Mouse (Mus musculus): ENCODE results near the gene Zfp553. TPM values are rescaled to one million over a fixed set of nuclear protein-coding genes. Genes with fewer than 3 reads are reported as not detected.
A peak's percentile ranks its signal among the peaks of the same experiment; 100 is the strongest.

The Zfp553 gene
- 25.0 TPM in 2 replicates for polyA plus RNA-seq (2014; fragmentation: Nextera tagmentation; extraction: Ambion mirVana)

DNA sequence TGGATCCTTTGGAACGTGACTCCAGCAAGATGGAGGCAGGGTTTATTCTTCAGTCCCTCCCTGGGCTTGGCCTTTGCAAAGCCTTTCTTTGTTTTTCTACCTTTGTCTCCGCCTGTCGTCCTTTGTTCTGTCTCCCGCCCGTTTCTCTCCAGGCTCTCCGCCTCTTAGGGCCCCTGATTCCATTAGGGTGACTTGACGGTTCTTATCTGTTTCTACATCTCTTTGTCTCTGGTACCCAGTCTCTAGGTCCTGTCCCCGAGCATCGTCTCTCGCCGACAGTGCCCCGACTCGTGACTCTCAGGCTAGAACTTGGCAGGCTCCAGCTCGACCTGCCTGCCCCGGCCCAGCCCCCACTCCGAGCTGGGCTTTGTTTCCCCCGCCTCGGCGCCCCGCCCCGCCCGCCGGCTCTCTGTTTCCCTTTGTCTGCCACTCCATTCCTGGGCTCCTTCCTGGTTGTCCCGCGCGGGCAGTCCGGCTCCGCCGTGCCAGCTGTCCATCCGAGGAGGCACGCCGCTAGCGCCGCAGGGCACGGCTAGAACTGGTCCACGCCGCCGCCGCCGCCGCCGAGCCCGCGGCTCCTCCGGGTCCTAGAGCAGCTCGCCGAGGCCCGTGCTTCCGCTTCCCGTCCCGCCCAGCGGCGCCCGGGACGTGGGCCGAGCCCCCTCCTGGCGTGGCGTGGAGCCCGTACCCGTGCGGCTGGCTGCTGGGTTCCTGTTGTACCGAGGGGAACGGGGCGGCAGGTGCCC, at the start of gene Zfp553, which contains the start of gene Sept1:
Gene Zfp553 (plus strand): TSS at position 440 of the 746 bp plus-strand sequence.
Gene Sept1 (minus strand): TSS at position 509 of the 746 bp plus-strand sequence.
- DNase-seq (ENCODE audit: low spot score): peak; percentile 86
- Histone ChIP-seq H3K9me3 (ENCODE audit: control insufficient read depth, low read length) (no peaks in the 10 kb centered on the region), H3K4me3 (replicated peaks; ENCODE audit: low read length) (peak within 1 kb of the TSS; percentile 83), H3K9ac (peak within 1 kb of the TSS; percentile 96), H3K27ac (peak within 1 kb of the TSS; percentile 98), H3K4me1 (replicated peaks; ENCODE audit: control insufficient read depth, insufficient read depth, low read length) (peaks cover 33% of the 10 kb centered on the region), H3K27me3 (ENCODE audit: control insufficient read depth, insufficient read depth, low read length) (no peaks in the 10 kb centered on the region), H3K4me2 (replicated peaks) (peak within 1 kb of the TSS; percentile 60), H3K36me3 (replicated peaks; ENCODE audit: control insufficient read depth, insufficient read depth) (peaks cover 32% of the 10 kb centered on the region)
- peak; percentile 91 for ATAC-seq (ENCODE audit: low FRiP score)
- under 1% methylated on average over 64 of the region's 64 CpGs for WGBS

DNA sequence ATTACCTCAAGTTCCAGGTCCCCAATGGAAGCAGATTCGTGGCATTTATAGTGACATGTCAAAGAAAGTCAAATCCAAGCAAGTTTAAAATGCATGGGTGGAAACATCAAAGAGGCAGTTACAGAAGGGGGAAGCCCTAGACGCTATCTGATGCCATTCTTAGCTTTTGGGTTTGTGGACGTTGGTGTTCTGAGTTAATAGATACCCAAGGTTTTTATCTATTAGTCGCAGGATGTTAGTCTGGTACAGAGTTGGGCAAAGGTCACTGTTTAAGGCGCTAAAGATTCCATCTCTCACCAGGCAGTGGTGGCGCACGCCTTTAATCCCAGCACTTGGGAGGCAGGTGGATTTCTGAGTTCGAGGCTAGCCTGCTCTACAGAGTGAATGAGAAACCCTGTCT, 49.5 kb upstream of the Zfp553 start:
- Histone ChIP-seq H3K9me3 (ENCODE audit: control insufficient read depth, low read length) (no peaks in the 10 kb centered on the region), H3K4me2 (replicated peaks) (no peak overlapping the region), H3K4me3 (replicated peaks; ENCODE audit: low read length) (no peak overlapping the region), H3K4me1 (replicated peaks; ENCODE audit: control insufficient read depth, insufficient read depth, low read length) (no peaks in the 10 kb centered on the region), H3K27me3 (ENCODE audit: control insufficient read depth, insufficient read depth, low read length) (no peaks in the 10 kb centered on the region), H3K36me3 (replicated peaks; ENCODE audit: control insufficient read depth, insufficient read depth) (no peaks in the 10 kb centered on the region), H3K27ac (no peak overlapping the region), H3K9ac (no peak overlapping the region)
- ATAC-seq (ENCODE audit: low FRiP score): no peak
- 85% methylated on average over 8 of the region's 8 CpGs for WGBS
- no peak for DNase-seq (ENCODE audit: low spot score)

DNA sequence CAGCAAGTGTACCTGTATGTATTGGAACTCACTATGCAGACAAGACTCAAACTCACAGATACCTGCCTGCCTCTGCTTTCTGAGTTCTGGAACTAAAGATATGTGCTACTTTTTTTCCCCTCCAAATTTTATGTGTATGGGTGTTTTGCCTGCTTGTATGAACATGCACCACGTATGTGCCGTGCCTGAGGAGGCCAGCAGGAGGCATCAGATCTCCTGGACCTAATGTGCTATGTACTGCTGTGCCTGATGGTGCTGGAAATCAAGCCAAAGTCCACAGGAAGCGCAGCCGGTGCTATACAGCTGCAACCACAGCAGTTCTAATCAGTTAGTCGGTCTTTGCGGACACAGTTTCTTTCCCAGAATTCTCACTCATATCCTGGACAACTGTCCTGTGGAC, 49.0 kb upstream of the Zfp553 start:
- WGBS: 81% methylated on average over 6 of the region's 6 CpGs
- no peaks in the 10 kb centered on the region for H3K27me3 ChIP-seq (ENCODE audit: control insufficient read depth, insufficient read depth, low read length)
- no peak for ATAC-seq (ENCODE audit: low FRiP score)
- no peaks in the 10 kb centered on the region for H3K36me3 ChIP-seq (replicated peaks; ENCODE audit: control insufficient read depth, insufficient read depth)
- no peak overlapping the region for H3K9ac ChIP-seq
- H3K27ac ChIP-seq: no peak overlapping the region
- no peak overlapping the region for H3K4me3 ChIP-seq (replicated peaks; ENCODE audit: low read length)
- H3K4me2 ChIP-seq (replicated peaks): no peak overlapping the region
- DNase-seq (ENCODE audit: low spot score): no peak
- H3K9me3 ChIP-seq (ENCODE audit: control insufficient read depth, low read length): no peaks in the 10 kb centered on the region
- no peaks in the 10 kb centered on the region for H3K4me1 ChIP-seq (replicated peaks; ENCODE audit: control insufficient read depth, insufficient read depth, low read length)

DNA sequence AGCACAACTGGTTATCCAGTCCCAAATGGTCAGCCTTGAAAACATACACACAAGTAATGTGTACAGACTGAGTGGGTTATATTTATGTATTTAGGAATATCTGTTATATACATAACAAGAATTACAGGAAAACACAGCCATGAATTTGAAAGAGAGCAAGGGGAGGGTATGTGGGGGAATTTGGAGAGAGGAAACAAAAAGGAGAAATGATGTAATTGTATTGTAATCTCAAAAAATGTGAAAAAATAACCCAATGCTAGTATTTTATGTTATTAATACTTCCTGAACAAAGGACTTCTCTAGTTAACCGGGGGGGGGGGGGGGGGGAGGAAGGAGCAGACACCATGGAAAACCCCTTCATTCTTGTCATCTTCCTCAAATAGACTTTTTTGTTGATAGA, 48.1 kb upstream of the Zfp553 start:
- no peaks in the 10 kb centered on the region for H3K36me3 ChIP-seq (replicated peaks; ENCODE audit: control insufficient read depth, insufficient read depth)
- H3K4me2 ChIP-seq (replicated peaks): no peak overlapping the region
- H3K27ac ChIP-seq: no peak overlapping the region
- DNase-seq (ENCODE audit: low spot score): no peak
- no peaks in the 10 kb centered on the region for H3K27me3 ChIP-seq (ENCODE audit: control insufficient read depth, insufficient read depth, low read length)
- 57% methylated on average over 1 of the region's 1 CpGs for WGBS
- H3K4me3 ChIP-seq (replicated peaks; ENCODE audit: low read length): no peak overlapping the region
- no peak overlapping the region for H3K9ac ChIP-seq
- no peaks in the 10 kb centered on the region for H3K9me3 ChIP-seq (ENCODE audit: control insufficient read depth, low read length)
- H3K4me1 ChIP-seq (replicated peaks; ENCODE audit: control insufficient read depth, insufficient read depth, low read length): no peaks in the 10 kb centered on the region
- no peak for ATAC-seq (ENCODE audit: low FRiP score)

DNA sequence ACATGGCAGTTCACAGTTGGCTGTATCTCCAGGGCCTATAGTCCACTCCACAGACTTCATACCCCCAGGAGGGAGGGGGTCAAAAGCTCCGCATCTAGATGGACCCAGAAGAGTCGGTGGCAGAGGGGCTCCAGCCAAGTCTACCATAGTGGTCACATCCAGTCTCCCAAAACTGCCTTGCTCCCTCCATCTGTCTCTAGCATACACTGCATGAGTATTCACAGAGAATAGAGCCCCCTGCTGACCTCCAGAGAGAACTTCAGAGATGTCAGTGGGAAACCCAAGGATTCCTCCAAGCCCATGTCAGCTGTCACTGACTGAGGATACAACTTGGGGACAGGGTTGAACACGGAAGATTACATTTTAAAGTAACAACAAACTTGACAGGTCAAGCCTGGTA, 47.3 kb upstream of the Zfp553 start:
- 78% methylated on average over 3 of the region's 3 CpGs for WGBS
- Histone ChIP-seq H3K36me3 (replicated peaks; ENCODE audit: control insufficient read depth, insufficient read depth) (no peaks in the 10 kb centered on the region), H3K9ac (no peak overlapping the region), H3K4me3 (replicated peaks; ENCODE audit: low read length) (no peak overlapping the region), H3K4me1 (replicated peaks; ENCODE audit: control insufficient read depth, insufficient read depth, low read length) (no peaks in the 10 kb centered on the region), H3K27ac (no peak overlapping the region), H3K27me3 (ENCODE audit: control insufficient read depth, insufficient read depth, low read length) (no peaks in the 10 kb centered on the region), H3K4me2 (replicated peaks) (no peak overlapping the region), H3K9me3 (ENCODE audit: control insufficient read depth, low read length) (no peaks in the 10 kb centered on the region)
- ATAC-seq (ENCODE audit: low FRiP score): no peak
- no peak for DNase-seq (ENCODE audit: low spot score)

DNA sequence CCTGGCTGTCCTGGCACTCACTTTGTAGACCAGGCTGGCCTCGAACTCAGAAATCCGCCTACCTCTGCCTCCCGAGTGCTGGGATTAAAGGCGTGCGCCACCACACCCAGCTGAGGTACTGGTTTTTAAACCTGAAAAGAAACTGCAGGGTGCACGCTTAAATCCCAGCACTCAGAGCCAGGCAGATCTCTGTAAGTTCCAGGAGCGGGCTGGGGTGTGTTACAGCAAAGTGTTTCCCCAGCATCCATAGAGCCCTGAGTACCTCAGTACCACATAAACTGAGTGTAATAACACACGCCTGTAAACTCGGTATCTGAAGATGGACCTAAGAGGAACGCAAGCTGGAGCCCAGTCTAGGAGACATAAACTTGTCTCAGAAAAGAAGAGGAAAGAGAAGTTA, 45.5 kb upstream of the Zfp553 start:
- Histone ChIP-seq H3K9me3 (ENCODE audit: control insufficient read depth, low read length) (no peaks in the 10 kb centered on the region), H3K27ac (no peak overlapping the region), H3K36me3 (replicated peaks; ENCODE audit: control insufficient read depth, insufficient read depth) (peaks cover 17% of the 10 kb centered on the region), H3K4me3 (replicated peaks; ENCODE audit: low read length) (no peak overlapping the region), H3K4me2 (replicated peaks) (no peak overlapping the region), H3K9ac (no peak overlapping the region), H3K27me3 (ENCODE audit: control insufficient read depth, insufficient read depth, low read length) (no peaks in the 10 kb centered on the region), H3K4me1 (replicated peaks; ENCODE audit: control insufficient read depth, insufficient read depth, low read length) (no peaks in the 10 kb centered on the region)
- WGBS: 79% methylated on average over 10 of the region's 10 CpGs
- ATAC-seq (ENCODE audit: low FRiP score) (no peak), DNase-seq (ENCODE audit: low spot score) (no peak)

DNA sequence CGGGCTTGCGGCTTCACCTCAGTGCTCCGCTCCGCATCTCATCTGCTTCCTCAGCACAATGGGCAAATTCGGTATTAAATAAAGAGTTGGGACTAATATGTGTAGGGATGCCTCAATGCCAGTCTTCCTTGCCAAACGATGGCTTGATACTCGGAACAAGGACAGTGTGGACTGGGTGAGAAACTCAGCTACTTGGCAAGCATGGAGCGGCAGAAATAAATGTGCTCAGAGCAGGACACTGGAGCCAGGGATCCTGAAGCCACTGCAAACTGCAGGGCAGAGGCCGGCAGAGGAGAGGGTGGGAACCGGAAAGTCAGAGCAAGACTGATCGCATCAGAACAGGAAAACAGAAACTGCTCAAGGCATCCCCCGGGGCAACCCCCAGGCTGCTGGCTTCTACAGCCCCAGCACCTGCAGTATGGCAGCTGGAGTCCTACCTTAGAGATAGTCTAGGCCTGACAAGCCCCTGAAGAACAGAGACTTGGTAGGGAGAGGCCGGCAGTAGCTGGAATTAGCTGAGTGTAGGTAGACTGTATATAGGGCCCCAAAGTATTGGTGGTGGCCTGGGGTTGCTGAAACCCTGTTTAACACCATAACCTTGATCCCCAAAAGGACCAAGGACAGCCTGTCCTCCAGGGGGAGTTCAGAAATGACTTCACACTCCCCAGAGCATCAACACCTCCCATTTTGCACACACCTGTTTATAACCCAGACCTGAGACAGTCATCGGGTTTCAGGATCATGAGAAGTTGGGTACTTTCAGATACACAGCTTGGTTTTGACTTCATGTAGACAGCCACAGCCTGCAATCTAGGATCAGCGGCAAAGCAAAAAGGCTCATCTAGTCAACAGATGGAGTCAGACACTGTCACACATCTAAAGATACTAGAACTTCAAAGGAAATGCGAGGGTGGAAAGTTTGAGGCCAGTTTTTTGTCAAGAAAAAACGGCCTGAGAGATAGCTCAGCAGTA, 44.3 kb upstream of the Zfp553 start:
- 90% methylated on average over 17 of the region's 17 CpGs for WGBS
- ATAC-seq (ENCODE audit: low FRiP score) (no peak), DNase-seq (ENCODE audit: low spot score) (no peak)
- Histone ChIP-seq H3K27ac (no peak overlapping the region), H3K4me3 (replicated peaks; ENCODE audit: low read length) (no peak overlapping the region), H3K4me1 (replicated peaks; ENCODE audit: control insufficient read depth, insufficient read depth, low read length) (no peaks in the 10 kb centered on the region), H3K9me3 (ENCODE audit: control insufficient read depth, low read length) (no peaks in the 10 kb centered on the region), H3K9ac (no peak overlapping the region), H3K4me2 (replicated peaks) (no peak overlapping the region), H3K27me3 (ENCODE audit: control insufficient read depth, insufficient read depth, low read length) (no peaks in the 10 kb centered on the region), H3K36me3 (replicated peaks; ENCODE audit: control insufficient read depth, insufficient read depth) (peaks cover 29% of the 10 kb centered on the region)

DNA sequence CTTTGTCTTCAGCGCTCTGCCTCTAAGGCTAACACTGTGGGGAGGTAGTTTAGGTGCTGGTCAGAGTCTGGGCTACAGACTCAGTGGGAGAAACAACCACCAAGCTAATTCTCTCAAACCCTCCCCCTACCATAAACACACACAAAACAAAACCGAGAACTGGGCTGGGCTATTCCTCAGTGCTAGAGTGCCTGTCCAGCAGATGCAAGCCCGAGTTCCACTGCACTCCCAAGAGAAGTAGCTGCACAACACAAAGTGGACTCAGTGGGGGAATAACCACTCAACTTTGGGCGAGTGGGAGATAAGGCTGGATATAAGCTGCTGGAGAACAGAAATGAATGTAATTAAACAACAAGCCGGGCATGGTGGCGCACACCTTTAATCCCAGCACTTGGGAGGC, 42.2 kb upstream of the Zfp553 start:
- Histone ChIP-seq H3K4me2 (replicated peaks) (no peak overlapping the region), H3K27ac (no peak overlapping the region), H3K27me3 (ENCODE audit: control insufficient read depth, insufficient read depth, low read length) (no peaks in the 10 kb centered on the region), H3K4me3 (replicated peaks; ENCODE audit: low read length) (no peak overlapping the region), H3K36me3 (replicated peaks; ENCODE audit: control insufficient read depth, insufficient read depth) (peaks cover 40% of the 10 kb centered on the region), H3K9me3 (ENCODE audit: control insufficient read depth, low read length) (no peaks in the 10 kb centered on the region), H3K4me1 (replicated peaks; ENCODE audit: control insufficient read depth, insufficient read depth, low read length) (peaks cover 12% of the 10 kb centered on the region), H3K9ac (no peak overlapping the region)
- no peak for DNase-seq (ENCODE audit: low spot score)
- 89% methylated on average over 6 of the region's 6 CpGs for WGBS
- ATAC-seq (ENCODE audit: low FRiP score): no peak

DNA sequence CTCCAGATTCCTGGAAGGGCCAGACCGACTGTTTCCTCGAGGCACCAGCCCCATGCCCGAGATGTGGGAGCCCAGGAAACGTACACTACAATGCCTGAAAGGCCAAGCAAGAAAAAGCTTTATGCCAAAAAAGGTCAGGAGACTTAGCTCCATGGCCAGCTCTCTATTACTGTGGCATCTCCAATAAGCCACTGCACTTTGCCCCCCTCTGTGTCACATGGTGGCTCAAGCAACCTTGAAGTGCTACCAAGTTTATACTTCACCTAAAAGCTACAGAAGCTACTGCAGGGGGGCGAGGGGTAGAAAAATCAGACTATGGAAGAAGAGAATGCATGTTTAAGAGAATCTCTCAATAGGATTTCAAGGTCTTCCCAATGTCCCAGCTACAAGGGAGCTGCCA, 39.9 kb upstream of the Zfp553 start:
- no peaks in the 10 kb centered on the region for H3K9me3 ChIP-seq (ENCODE audit: control insufficient read depth, low read length)
- no peak overlapping the region for H3K4me3 ChIP-seq (replicated peaks; ENCODE audit: low read length)
- H3K36me3 ChIP-seq (replicated peaks; ENCODE audit: control insufficient read depth, insufficient read depth): peaks cover 53% of the 10 kb centered on the region
- DNase-seq (ENCODE audit: low spot score) (no peak), ATAC-seq (ENCODE audit: low FRiP score) (no peak)
- H3K4me2 ChIP-seq (replicated peaks): no peak overlapping the region
- 95% methylated on average over 5 of the region's 5 CpGs for WGBS
- H3K27ac ChIP-seq: no peak overlapping the region
- no peak overlapping the region for H3K9ac ChIP-seq
- H3K27me3 ChIP-seq (ENCODE audit: control insufficient read depth, insufficient read depth, low read length): no peaks in the 10 kb centered on the region
- H3K4me1 ChIP-seq (replicated peaks; ENCODE audit: control insufficient read depth, insufficient read depth, low read length): peaks cover 17% of the 10 kb centered on the region
